8 mouse cellular contexts compared by ENCODE assay signal in genomic region chr16:32646014-32646413, GRCm38 (mm10). TPM values are rescaled to one million over a fixed set of nuclear protein-coding genes. Genes with fewer than 3 reads are reported as not detected.
DNase-seq lines count a peak whose midpoint lies in the region; ATAC-seq lines count a peak whose summit lies in the region.

No protein-coding gene starts in this region.

- no peak overlapping the region for H3K27ac ChIP-seq in heart, embryonic 12.5 days (ENCODE audit: poor library complexity, severe bottlenecking)
- no peak overlapping the region for H3K27ac ChIP-seq in forebrain, embryonic 12.5 days
- H3K27ac ChIP-seq in liver, embryonic 13.5 days = peak overlapping the region; percentile 84

- H3K9me3 ChIP-seq in heart, embryonic 12.5 days (replicated peaks) = no peaks in the 10 kb centered on the region
- no peaks in the 10 kb centered on the region for H3K9me3 ChIP-seq in forebrain, embryonic 12.5 days
- H3K9me3 ChIP-seq in liver, embryonic 13.5 days (replicated peaks) = no peaks in the 10 kb centered on the region

- intact Hi-C loops in heart, postnatal 36 days (cut with DNase I) = no loop called here

- 85% methylated on average over 9 of the region's 9 CpGs for WGBS in heart, embryonic 12.5 days
- 91% methylated on average over 9 of the region's 9 CpGs for WGBS in forebrain, embryonic 12.5 days
- 76% methylated on average over 9 of the region's 9 CpGs for WGBS in liver, embryonic 13.5 days (ENCODE audit: insufficient replicate concordance)

- H3K36me3 ChIP-seq in heart, embryonic 12.5 days = no peaks in the 10 kb centered on the region
- H3K36me3 ChIP-seq in forebrain, embryonic 12.5 days (replicated peaks) = no peaks in the 10 kb centered on the region
- 0 out of 2 replicates have a peak, but pooled peaks cover 2% of the 10 kb centered on the region for H3K36me3 ChIP-seq in liver, embryonic 13.5 days

- no peak for DNase-seq in heart, postnatal 36 days
- peak; percentile 69 for DNase-seq in 3134 (ENCODE audit: extremely low read depth, insufficient read length, low spot score)
- DNase-seq in liver, embryonic 13.5 days = no peak
- no peak for DNase-seq in B cell, adult 2 months
- DNase-seq in cerebellum, adult 8-10 months = no peak
- no peak for DNase-seq in ovary, adult 18-20 months (ENCODE audit: low spot score)

- peaks cover 36% of the 10 kb centered on the region for H3K4me1 ChIP-seq in heart, embryonic 12.5 days (replicated peaks)
- H3K4me1 ChIP-seq in forebrain, embryonic 12.5 days = peaks cover 29% of the 10 kb centered on the region
- peaks cover 51% of the 10 kb centered on the region for H3K4me1 ChIP-seq in liver, embryonic 13.5 days (replicated peaks)

- ATAC-seq in heart, embryonic 12.5 days (ENCODE audit: insufficient number of reproducible peaks, low FRiP score) = no peak
- no peak for ATAC-seq in forebrain, embryonic 12.5 days (ENCODE audit: low FRiP score)
- ATAC-seq in liver, embryonic 13.5 days (ENCODE audit: low read depth) = no peak

- no peak overlapping the region for H3K9ac ChIP-seq in heart, embryonic 12.5 days
- peak overlapping the region; percentile 95; the same call in 1 of the 2 replicates for H3K9ac ChIP-seq in forebrain, embryonic 12.5 days
- peak overlapping the region; percentile 98; the same call in 1 of the 2 replicates for H3K9ac ChIP-seq in liver, embryonic 13.5 days

- H3K4me3 ChIP-seq in heart, embryonic 12.5 days = no peak overlapping the region; the same call in 1 of the 2 replicates
- peak overlapping the region; percentile 90 for H3K4me3 ChIP-seq in forebrain, embryonic 12.5 days (replicated peaks)
- H3K4me3 ChIP-seq in liver, embryonic 13.5 days (replicated peaks) = peak overlapping the region; percentile 97

- peak overlapping the region; percentile 93 for H3K4me2 ChIP-seq in heart, embryonic 12.5 days
- H3K4me2 ChIP-seq in forebrain, embryonic 12.5 days = peak overlapping the region; percentile 79
- H3K4me2 ChIP-seq in liver, embryonic 13.5 days = peak overlapping the region; percentile 99

- H3K27me3 ChIP-seq in heart, embryonic 12.5 days (replicated peaks) = no peaks in the 10 kb centered on the region
- no peaks in the 10 kb centered on the region for H3K27me3 ChIP-seq in forebrain, embryonic 12.5 days
- H3K27me3 ChIP-seq in liver, embryonic 13.5 days = no peaks in the 10 kb centered on the region

RNA-seq across cellular contexts. Expression of gene Tnk2, which starts 2.3 kb away (rescaled TPM):
- polyA plus RNA-seq in heart, embryonic 12.5 days (2016; fragmentation: Nextera tagmentation; extraction: Ambion mirVana) = 6.7 and 8.4 TPM in 2 replicates
- total RNA-seq in heart, postnatal 36 days (2021) = 10 to 100 TPM; 18.0 to 19.8 TPM
- polyA plus RNA-seq in forebrain, embryonic 12.5 days (2016; fragmentation: Nextera tagmentation; extraction: Ambion mirVana) = 13.9 and 14.2 TPM in 2 replicates
- 4.2 and 4.9 TPM in 2 replicates for polyA plus RNA-seq in liver, embryonic 13.5 days (2015; fragmentation: Nextera tagmentation; extraction: Ambion mirVana)

RNA-seq across cellular contexts. Expression of gene Tfrc, which starts 37.3 kb away (rescaled TPM):
- polyA plus RNA-seq in heart, embryonic 12.5 days (2016; fragmentation: Nextera tagmentation; extraction: Ambion mirVana) = 52.5 and 58.2 TPM in 2 replicates
- total RNA-seq in heart, postnatal 36 days (2021) = 100 to 1,000 TPM in 1 of 2 experiments, 10 to 100 TPM in 1; 55.9 to 114 TPM
- 59.2 and 65.4 TPM in 2 replicates for polyA plus RNA-seq in forebrain, embryonic 12.5 days (2016; fragmentation: Nextera tagmentation; extraction: Ambion mirVana)
- 262 and 322 TPM in 2 replicates for polyA plus RNA-seq in liver, embryonic 13.5 days (2015; fragmentation: Nextera tagmentation; extraction: Ambion mirVana)
